Mouse (Mus musculus): Measurements from ENCODE around the gene Rab11a. TPM values are rescaled to one million over a fixed set of nuclear protein-coding genes. Genes with fewer than 3 reads are reported as not detected.

The Rab11a gene
- polyA plus RNA-seq, 1 experiment from 2014 or later: 415 TPM

Small RNAs within 50 kb of the gene (microRNA-seq; reads per million reads assigned to microRNA genes)
- gene Gm47308 (ENCODE audit: borderline number of aligned reads): not detected

Other genes starting within 250 kb of the Rab11a start
- gene Dennd4a, start 73.6 kb upstream of the Rab11a start, polyA plus RNA-seq (2015; fragmentation: Nextera tagmentation; extraction: Ambion mirVana): 7.2 and 8.5 TPM in 2 replicates
- gene Slc24a1, start 213.8 kb upstream of the Rab11a start, polyA plus RNA-seq (2015; fragmentation: Nextera tagmentation; extraction: Ambion mirVana): 0.04 and 0.12 TPM in 2 replicates
- 44.5 and 45.2 TPM in 2 replicates for gene Ints14, start 223.1 kb upstream of the Rab11a start, polyA plus RNA-seq (2015; fragmentation: Nextera tagmentation; extraction: Ambion mirVana)